Mouse (Mus musculus) cerebellum, adult 2 months (tissue): ENCODE measurements around the gene Scgb1c1. TPM values are rescaled to one million over a fixed set of nuclear protein-coding genes. Genes with fewer than 3 reads are reported as not detected.

Experiments
- DNase-seq, 2 experiments: peaks; one replicate each; pipeline ENCODE4 v3.0.0; 2021
- H3K27ac ChIP-seq: fragments of 200-500 bp; 2 replicates; pipeline ENCODE4 v1.5.1; 2012; ENCODE audit warnings: low read length, control low read depth, inconsistent platforms; ENCODE audit not compliant: insufficient read depth
- H3K27me3 ChIP-seq: fragments of 200-500 bp; 2 replicates; pipeline ENCODE4 v1.6.1; 2012; ENCODE audit warnings: inconsistent platforms, mild to moderate bottlenecking, low read length, moderate library complexity; ENCODE audit not compliant: control insufficient read depth, insufficient read depth
- H3K4me1 ChIP-seq: fragments of 200-500 bp; 2 replicates; pipeline ENCODE4 v1.6.1; 2011; ENCODE audit warnings: low read length; ENCODE audit not compliant: control insufficient read depth, insufficient read depth
- H3K4me3 ChIP-seq: fragments of 200-500 bp; replicated peaks from 2 replicates; pipeline ENCODE3; 2011; ENCODE audit warnings: mild to moderate bottlenecking, low read depth, low read length, control low read depth; ENCODE audit not compliant: insufficient read depth
- CTCF ChIP-seq: fragments of 200-500 bp; IDR thresholded peaks from 2 replicates; pipeline ENCODE4 v1.5.1; 2011; ENCODE audit warnings: low read depth, mild to moderate bottlenecking, control low read depth, low read length, moderate library complexity, borderline replicate concordance; ENCODE audit not compliant: insufficient read depth
- POLR2A ChIP-seq: fragments of 200-500 bp; IDR thresholded peaks from 2 replicates; pipeline ENCODE4 v1.6.1; 2011; ENCODE audit warnings: low read length, control low read depth, borderline replicate concordance; ENCODE audit not compliant: insufficient read depth
- WGBS: fragments of 180-500 bp; shearing (Covaris S2); methylation state at CpG from one replicate; pipeline ENCODE4 v1.1.7; 2018; 5-methylcytosine and 5-hydroxymethylcytosine counted together
- polyA plus RNA-seq: library from polyadenylated mRNA; depleted of rRNA; stranded (reverse); fragments of >200 nt; gene quantifications from 2 replicates; pipeline ENCODE4 v1.2.3, GENCODE M21; 2012; rRNA removed

The Scgb1c1 gene
- not detected in 2 replicates for polyA plus RNA-seq

DNA sequence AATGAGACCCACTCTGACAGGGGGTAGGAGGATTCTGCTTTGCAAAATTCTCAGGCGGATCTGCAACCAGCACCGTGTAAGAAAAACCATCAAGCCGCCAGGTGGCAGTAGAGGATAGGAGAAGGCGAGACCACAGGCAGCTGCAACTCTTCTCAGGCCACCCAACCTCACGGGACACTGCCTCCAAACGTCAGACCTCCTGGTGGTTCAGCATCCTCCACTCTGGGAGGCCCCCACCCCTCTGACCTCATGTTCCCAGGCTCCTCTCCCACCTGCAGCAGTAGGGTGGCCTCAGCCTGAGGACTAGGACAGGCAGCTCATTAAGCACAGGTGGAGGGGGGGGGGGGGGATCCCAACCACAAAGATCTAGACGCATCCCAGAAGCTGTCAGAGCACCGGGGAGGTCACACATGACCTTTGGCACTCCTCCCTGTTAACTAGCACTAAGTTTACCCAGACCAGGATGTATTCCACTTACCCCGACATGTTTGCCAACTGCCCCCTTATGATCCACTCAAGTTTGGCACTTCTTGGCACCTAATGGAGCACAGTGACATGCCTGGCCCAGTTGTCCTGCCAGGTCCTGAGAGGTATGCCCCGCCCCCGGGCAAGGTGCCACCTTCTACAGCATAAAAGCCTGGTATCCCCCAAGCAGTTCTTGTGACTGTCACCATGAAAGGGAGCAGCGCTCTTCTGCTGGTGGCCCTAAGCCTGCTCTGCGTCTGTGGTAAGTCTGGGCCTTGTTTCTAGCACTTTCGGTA, at the start of gene Scgb1c1:
Gene Scgb1c1 (plus strand): TSS at position 643 of the 761 bp plus-strand sequence.
- Histone ChIP-seq H3K27ac (no peak within 1 kb of the TSS), H3K4me3 (no peak within 1 kb of the TSS), H3K4me1 (no peaks in the 10 kb centered on the region), H3K27me3 (no peaks in the 10 kb centered on the region)
- DNase-seq, result peak; percentile 79 to 90
- 19% methylated on average over 14 of the region's 14 CpGs for WGBS
- no peak for TF ChIP-seq POLR2A
- TF ChIP-seq CTCF, result peak; percentile 97

DNA sequence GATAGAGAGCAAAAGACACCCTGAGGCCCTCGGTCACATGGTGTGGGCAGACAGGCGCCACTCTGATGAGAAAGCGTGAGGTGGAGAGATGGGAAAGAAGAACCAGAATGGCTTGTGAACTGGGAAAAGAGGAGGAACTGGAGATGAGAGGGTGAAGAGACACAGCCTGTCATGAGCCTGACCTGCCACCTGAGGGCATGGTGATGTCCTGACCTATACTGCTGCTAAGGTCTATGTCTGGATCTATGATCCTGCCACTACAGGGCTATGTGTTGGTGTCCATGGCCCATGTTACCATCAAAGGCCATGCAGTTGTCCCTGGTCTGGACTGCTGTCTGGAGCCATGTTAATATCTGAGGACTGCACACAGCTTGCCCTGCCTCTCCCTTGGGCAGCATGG, 47.7 kb upstream of the Scgb1c1 start:
- TF ChIP-seq POLR2A (no peak), CTCF (peak; percentile 31; the same call in 1 of the 2 replicates)
- H3K27ac ChIP-seq, result no peak overlapping the region
- WGBS, result 90% methylated on average over 3 of the region's 3 CpGs
- no peaks in the 10 kb centered on the region for H3K4me1 ChIP-seq
- H3K4me3 ChIP-seq, result no peak overlapping the region
- DNase-seq, result no peak
- no peaks in the 10 kb centered on the region for H3K27me3 ChIP-seq

DNA sequence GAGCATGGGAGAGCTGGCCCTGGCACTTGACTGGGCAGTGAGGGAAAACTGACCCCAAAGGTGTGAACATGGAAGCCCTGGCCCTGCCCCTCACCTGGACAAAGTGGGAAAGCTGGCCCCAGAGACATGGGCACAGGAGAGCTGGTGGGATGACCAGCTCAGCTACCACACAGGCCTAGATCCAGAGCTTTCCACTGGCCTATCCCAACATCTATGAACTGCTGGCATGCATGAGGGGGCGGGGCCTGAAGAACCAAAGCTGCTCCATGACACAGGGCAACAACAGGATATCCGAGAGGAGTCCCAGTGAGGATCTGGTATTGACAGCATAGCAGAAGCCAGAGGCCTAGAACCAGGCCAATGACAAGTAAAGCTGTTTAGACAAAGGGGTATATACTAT, 47.1 kb upstream of the Scgb1c1 start:
- no peak overlapping the region for H3K27ac ChIP-seq
- no peaks in the 10 kb centered on the region for H3K4me1 ChIP-seq
- no peaks in the 10 kb centered on the region for H3K27me3 ChIP-seq
- no peak for TF ChIP-seq POLR2A
- no peak for TF ChIP-seq CTCF
- WGBS, result 65% methylated on average over 2 of the region's 2 CpGs
- no peak overlapping the region for H3K4me3 ChIP-seq
- no peak for DNase-seq

DNA sequence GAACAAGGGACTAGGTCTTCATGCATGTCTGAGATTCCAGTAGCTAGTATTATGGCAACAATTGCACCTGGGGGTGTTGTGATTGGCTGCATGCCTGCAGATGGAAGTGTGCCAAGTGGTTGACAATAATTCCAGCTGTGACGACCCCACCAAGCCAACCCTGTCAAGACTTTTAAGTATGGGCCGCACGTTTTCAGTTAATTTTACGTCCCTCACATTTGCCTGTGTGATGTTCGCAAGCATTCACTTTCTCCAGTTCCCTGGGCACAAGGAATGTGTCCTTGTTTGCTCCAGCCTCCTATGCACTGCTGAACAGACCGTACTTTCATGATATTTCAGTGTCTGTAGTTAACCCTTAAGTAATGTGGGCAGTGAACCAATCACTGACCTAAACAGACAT, 42.7 kb upstream of the Scgb1c1 start:
- WGBS, result 43% methylated on average over 6 of the region's 6 CpGs
- H3K27me3 ChIP-seq, result no peaks in the 10 kb centered on the region
- no peak overlapping the region for H3K4me3 ChIP-seq
- no peaks in the 10 kb centered on the region for H3K4me1 ChIP-seq
- no peak for DNase-seq
- TF ChIP-seq POLR2A, result no peak
- no peak for TF ChIP-seq CTCF
- no peak overlapping the region for H3K27ac ChIP-seq

DNA sequence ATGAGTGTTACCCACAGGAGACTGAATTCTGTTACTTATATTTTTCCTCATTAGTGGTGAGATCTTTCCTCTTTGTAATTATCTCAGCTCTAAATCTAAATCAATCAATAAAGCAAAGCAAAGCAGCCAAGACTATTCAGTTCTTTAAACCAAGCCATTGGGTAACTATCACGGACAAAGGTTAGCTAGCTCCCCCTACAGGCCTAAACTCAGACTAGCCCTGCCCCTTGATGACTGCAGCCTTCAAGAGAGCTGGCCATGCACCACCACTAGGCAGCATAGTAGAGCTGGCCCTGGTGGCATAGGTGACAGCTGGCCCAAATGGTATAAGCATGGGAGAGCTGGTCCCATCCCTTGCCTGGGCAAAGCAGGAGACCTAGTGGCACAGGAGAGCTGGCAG, 39.6 kb upstream of the Scgb1c1 start:
- H3K27ac ChIP-seq, result no peak overlapping the region
- TF ChIP-seq POLR2A (no peak), CTCF (peak; percentile 52; the same call in 1 of the 2 replicates)
- WGBS, result 26% methylated on average over 1 of the region's 1 CpGs
- DNase-seq, result peak; percentile 27 to 31
- no peaks in the 10 kb centered on the region for H3K27me3 ChIP-seq
- H3K4me1 ChIP-seq, result no peaks in the 10 kb centered on the region
- no peak overlapping the region for H3K4me3 ChIP-seq

DNA sequence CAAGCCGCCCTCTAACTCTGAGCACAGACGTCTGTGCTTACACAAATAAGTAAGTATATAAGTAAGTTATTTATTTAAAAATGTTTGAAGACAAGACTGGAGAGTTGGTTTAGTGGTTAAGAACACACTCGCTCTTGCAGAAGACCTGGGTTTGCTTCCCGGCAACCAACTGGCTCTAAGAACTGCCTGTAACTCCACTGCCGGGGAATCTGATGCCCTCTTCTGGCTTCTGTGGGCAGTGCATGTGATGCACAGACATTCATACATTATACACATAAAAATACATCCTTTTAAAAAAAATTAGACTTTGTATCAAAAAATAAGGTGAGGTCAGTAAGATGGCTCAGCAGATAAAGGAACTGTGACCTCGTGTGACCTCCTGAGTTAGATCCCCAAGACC, 34.9 kb upstream of the Scgb1c1 start:
- 93% methylated on average over 6 of the region's 6 CpGs for WGBS
- TF ChIP-seq CTCF, result 0 out of 2 replicates have a peak, but pooled peaks have one; percentile 11
- no peak for TF ChIP-seq POLR2A
- H3K4me1 ChIP-seq, result no peaks in the 10 kb centered on the region
- H3K27me3 ChIP-seq, result no peaks in the 10 kb centered on the region
- DNase-seq, result no peak
- H3K27ac ChIP-seq, result no peak overlapping the region
- no peak overlapping the region for H3K4me3 ChIP-seq

DNA sequence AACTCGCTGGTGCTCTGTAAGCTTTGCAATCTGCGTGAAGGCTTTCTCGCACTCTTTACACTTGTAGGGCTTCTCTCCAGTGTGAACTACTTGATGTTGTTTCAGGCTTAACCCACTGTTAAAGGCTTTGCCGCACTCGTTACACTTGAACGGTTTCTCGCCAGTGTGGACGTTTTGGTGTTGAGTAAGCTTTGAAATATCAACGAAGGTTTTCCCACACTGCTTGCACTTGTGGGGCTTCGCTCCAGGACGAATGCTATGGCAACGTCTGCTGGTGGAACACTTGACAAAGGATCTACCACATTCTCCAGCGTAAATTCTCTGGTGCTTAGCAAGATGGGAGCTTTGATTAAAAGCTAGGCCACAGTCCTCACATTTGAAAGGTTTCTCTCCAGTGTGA, 33.6 kb upstream of the Scgb1c1 start:
- 61% methylated on average over 13 of the region's 13 CpGs for WGBS
- Histone ChIP-seq H3K4me3 (no peak overlapping the region), H3K27me3 (no peaks in the 10 kb centered on the region), H3K27ac (no peak overlapping the region), H3K4me1 (no peaks in the 10 kb centered on the region)
- DNase-seq, result no peak
- TF ChIP-seq POLR2A, result no peak
- no peak for TF ChIP-seq CTCF

DNA sequence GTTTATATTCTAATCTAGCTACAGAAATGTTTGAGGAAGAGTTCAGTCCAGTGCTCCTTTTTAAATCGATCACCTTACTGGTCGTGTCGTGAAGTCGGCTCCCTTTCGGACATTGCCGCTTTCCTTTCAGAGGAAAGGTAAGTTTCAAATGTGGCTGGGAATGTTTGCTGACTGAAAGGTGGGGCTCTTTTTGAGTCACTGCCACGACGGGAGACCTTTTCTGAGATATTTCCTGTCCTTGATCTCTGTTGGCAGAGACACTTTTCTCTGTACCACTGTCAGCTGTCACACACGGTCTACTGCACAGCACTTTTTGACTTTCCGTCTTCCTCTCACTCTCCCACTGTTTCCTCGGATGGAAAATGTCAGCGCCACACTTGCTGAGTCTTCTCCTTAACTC, 32.5 kb upstream of the Scgb1c1 start:
- H3K27me3 ChIP-seq, result no peaks in the 10 kb centered on the region
- H3K4me1 ChIP-seq, result no peaks in the 10 kb centered on the region
- no peak for TF ChIP-seq POLR2A
- no peak for TF ChIP-seq CTCF
- no peak for DNase-seq
- H3K27ac ChIP-seq, result no peak overlapping the region
- 72% methylated on average over 12 of the region's 12 CpGs for WGBS
- H3K4me3 ChIP-seq, result no peak overlapping the region
